Mouse (Mus musculus) limb, embryonic 14.5 days (tissue): ENCODE data around the gene Usp20. TPM values are rescaled to one million over a fixed set of nuclear protein-coding genes. Genes with fewer than 3 reads are reported as not detected.

Experiments
- ATAC-seq: fragments of 200-750 bp; cut with Nextera tagmentation; 2 replicates; pipeline ENCODE4 v1.8.0; 2017; ENCODE audit warnings: low read depth, moderate number of reproducible peaks, moderate TSS enrichment; ENCODE audit not compliant: low FRiP score
- DNase-seq: peaks from one replicate; pipeline ENCODE4 v3.0.0-alpha.2; 2015; ENCODE audit warnings: low spot score
- H3K27ac ChIP-seq: fragments of 300-500 bp; sonication (generic); replicated peaks from 2 replicates; pipeline ENCODE4 v1.5.1; 2014; ENCODE audit warnings: low read depth, mild to moderate bottlenecking, low read length, moderate library complexity, mixed read lengths
- H3K27me3 ChIP-seq: fragments of 300-500 bp; sonication (generic); 2 replicates; pipeline ENCODE4 v1.6.1; 2014; ENCODE audit warnings: low read length, mixed read lengths; ENCODE audit not compliant: control insufficient read depth, insufficient read depth
- H3K36me3 ChIP-seq: fragments of 300-500 bp; sonication (generic); 2 replicates; pipeline ENCODE4 v1.6.1; 2014; ENCODE audit warnings: mild to moderate bottlenecking, low read length, moderate library complexity, mixed read lengths; ENCODE audit not compliant: control insufficient read depth, insufficient read depth
- H3K4me1 ChIP-seq: fragments of 300-500 bp; sonication (generic); 2 replicates; pipeline ENCODE4 v1.6.1; 2014; ENCODE audit warnings: antibody characterized with exemption, low read length, mixed read lengths; ENCODE audit not compliant: control insufficient read depth, insufficient read depth
- H3K4me2 ChIP-seq: fragments of 300-500 bp; sonication (generic); replicated peaks from 2 replicates; pipeline ENCODE4 v1.6.1; 2014; ENCODE audit warnings: low read depth, mild to moderate bottlenecking, low read length, moderate library complexity; ENCODE audit not compliant: severe bottlenecking
- H3K4me3 ChIP-seq: fragments of 300-500 bp; sonication (generic); replicated peaks from 2 replicates; pipeline ENCODE4 v1.5.1; 2014; ENCODE audit warnings: low read length
- H3K9ac ChIP-seq: fragments of 300-500 bp; sonication (generic); 2 replicates; pipeline ENCODE4 v1.6.1; 2014; ENCODE audit warnings: mild to moderate bottlenecking, low read depth, low read length, moderate library complexity; ENCODE audit not compliant: severe bottlenecking
- H3K9me3 ChIP-seq: fragments of 300-500 bp; sonication (generic); 2 replicates; pipeline ENCODE4 v1.6.1; 2016; ENCODE audit warnings: low read length; ENCODE audit not compliant: control insufficient read depth
- POLR2A ChIP-seq: fragments of 200-500 bp; IDR thresholded peaks from 2 replicates; pipeline ENCODE4 v1.8.0; 2012; ENCODE audit warnings: inconsistent platforms, mild to moderate bottlenecking, moderate library complexity, borderline replicate concordance; ENCODE audit not compliant: insufficient read depth, insufficient read length; ENCODE audit errors: extremely low read depth
- WGBS: fragments of 180-500 bp; shearing (Covaris S2); extraction: QIAGEN DNeasy Blood & Tissue Kit; methylation state at CpG from one replicate; pipeline ENCODE4 v1.1.7; 2014; 5-methylcytosine and 5-hydroxymethylcytosine counted together
- polyA plus RNA-seq, 2 experiments: library from polyadenylated mRNA; depleted of rRNA in 1 of 2; stranded (reverse) in 1 of 2; unstranded in 1 of 2; fragments of >200 nt; fragmentation: Nextera tagmentation in 1 of 2; extraction: Ambion mirVana in 1 of 2; gene quantifications; 2 replicates each; pipeline versions ENCODE4 v1.2.1 to v1.2.3; 2012 to 2014

The Usp20 gene
- polyA plus RNA-seq, 2 experiments, result 19.0 to 21.5 TPM

- Histone ChIP-seq H3K4me2 (peak within 1 kb of the TSS; percentile 63), H3K9me3 (no peaks in the 10 kb centered on the region), H3K36me3 (peaks cover 28% of the 10 kb centered on the region), H3K4me1 (peaks cover 16% of the 10 kb centered on the region; the same call in 1 of the 2 replicates), H3K27me3 (no peaks in the 10 kb centered on the region), H3K27ac (peak within 1 kb of the TSS; percentile 83), H3K9ac (peak within 1 kb of the TSS; percentile 84), H3K4me3 (peak within 1 kb of the TSS; percentile 86)
- TF ChIP-seq POLR2A, result peak; percentile 96; the same call in 1 of the 2 replicates
- WGBS, result under 1% methylated on average over 56 of the region's 60 CpGs
- DNase-seq (peak; percentile 95), ATAC-seq (peak; percentile 88)
These were observed 29.1 kb upstream of the Usp20 start, which contains the start of gene Tor1b for GRCm38 (mm10) chr2:30952824-30953490. Gene Tor1b (plus strand): TSS chr2:30952959.

GRCm38 (mm10) chr2:30954797-30955196, 27.3 kb upstream of the Usp20 start:
- WGBS, result 76% methylated on average over 6 of the region's 6 CpGs
- DNase-seq, result no peak

GRCm38 (mm10) chr2:30957511-30957910, 24.6 kb upstream of the Usp20 start:
- WGBS, result 88% methylated on average over 4 of the region's 4 CpGs
- no peak for TF ChIP-seq POLR2A
- H3K36me3 ChIP-seq, result peaks cover 72% of the 10 kb centered on the region

More at GRCm38 (mm10) chr2:30954797-30955196, 27.3 kb upstream of the Usp20 start:
- no peaks in the 10 kb centered on the region for H3K9me3 ChIP-seq
- peak overlapping the region; percentile 84; the same call in 1 of the 2 replicates for H3K9ac ChIP-seq
- peaks cover 16% of the 10 kb centered on the region; the same call in 1 of the 2 replicates for H3K4me1 ChIP-seq
- H3K27me3 ChIP-seq, result no peaks in the 10 kb centered on the region
- 0 out of 2 replicates have a peak overlapping the region, but pooled peaks have one; percentile 63 for H3K4me2 ChIP-seq
- H3K36me3 ChIP-seq, result peaks cover 47% of the 10 kb centered on the region
- no peak overlapping the region for H3K27ac ChIP-seq
- H3K4me3 ChIP-seq, result peak overlapping the region; percentile 86; the same call in 1 of the 2 replicates
- ATAC-seq, result no peak
- no peak for TF ChIP-seq POLR2A

GRCm38 (mm10) chr2:30958726-30959125, 23.4 kb upstream of the Usp20 start:
- H3K9ac ChIP-seq, result no peak overlapping the region
- peaks cover 84% of the 10 kb centered on the region for H3K36me3 ChIP-seq
- H3K4me3 ChIP-seq, result no peak overlapping the region
- WGBS, result 92% methylated on average over 14 of the region's 14 CpGs
- peaks cover 9% of the 10 kb centered on the region; the same call in 1 of the 2 replicates for H3K4me1 ChIP-seq
- no peak overlapping the region for H3K27ac ChIP-seq
- H3K27me3 ChIP-seq, result no peaks in the 10 kb centered on the region
- ATAC-seq (no peak), DNase-seq (no peak)
- no peaks in the 10 kb centered on the region for H3K9me3 ChIP-seq
- no peak for TF ChIP-seq POLR2A
- no peak overlapping the region for H3K4me2 ChIP-seq

More at GRCm38 (mm10) chr2:30957511-30957910, 24.6 kb upstream of the Usp20 start:
- Histone ChIP-seq H3K4me2 (no peak overlapping the region), H3K4me1 (peaks cover 13% of the 10 kb centered on the region; the same call in 1 of the 2 replicates), H3K27ac (no peak overlapping the region), H3K4me3 (no peak overlapping the region), H3K27me3 (no peaks in the 10 kb centered on the region), H3K9ac (no peak overlapping the region), H3K9me3 (no peaks in the 10 kb centered on the region)
- ATAC-seq (no peak), DNase-seq (no peak)

GRCm38 (mm10) chr2:30959856-30960255, 22.2 kb upstream of the Usp20 start:
- WGBS, result 55% methylated on average over 5 of the region's 5 CpGs
- TF ChIP-seq POLR2A, result no peak
- no peaks in the 10 kb centered on the region for H3K27me3 ChIP-seq

More at GRCm38 (mm10) chr2:30959856-30960255, 22.2 kb upstream of the Usp20 start:
- Histone ChIP-seq H3K9ac (no peak overlapping the region), H3K36me3 (peaks cover 95% of the 10 kb centered on the region), H3K4me2 (no peak overlapping the region), H3K4me3 (no peak overlapping the region), H3K4me1 (no peaks in the 10 kb centered on the region; the same call in 1 of the 2 replicates), H3K27ac (no peak overlapping the region), H3K9me3 (no peaks in the 10 kb centered on the region)
- ATAC-seq (no peak), DNase-seq (no peak)
